Mouse (Mus musculus): ENCODE data around the gene Vdac2. TPM values are rescaled to one million over a fixed set of nuclear protein-coding genes. Genes with fewer than 3 reads are reported as not detected.

Gene Vdac2
- polyA plus RNA-seq, 1 experiment from 2014 or later: 524 TPM

- Histone ChIP-seq H3K9ac (ENCODE audit: low read length) (no peak overlapping the region), H3K9me3 (replicated peaks; ENCODE audit: control insufficient read depth, low read length) (no peaks in the 10 kb centered on the region), H3K27ac (ENCODE audit: low read length) (peak overlapping the region; percentile 99), H3K27me3 (ENCODE audit: control insufficient read depth, insufficient read depth, low read length) (no peaks in the 10 kb centered on the region), H3K4me2 (ENCODE audit: low read depth, low read length) (peak overlapping the region; percentile 16; the same call in 1 of the 2 replicates), H3K4me1 (ENCODE audit: control insufficient read depth, insufficient read depth, low read length) (peaks cover 45% of the 10 kb centered on the region), H3K4me3 (ENCODE audit: low read length) (no peak overlapping the region), H3K36me3 (ENCODE audit: control insufficient read depth, insufficient read depth) (no peaks in the 10 kb centered on the region)
- 21% methylated on average over 7 of the region's 7 CpGs for WGBS
- ATAC-seq (replicated peaks; ENCODE audit: extremely low read depth, insufficient read depth, low FRiP score): peak; percentile 69; the same call in 1 of the 2 replicates
Measured at GRCm38 (mm10) chr14:21823897-21824296, 1.1 kb upstream of the Vdac2 start.

DNA sequence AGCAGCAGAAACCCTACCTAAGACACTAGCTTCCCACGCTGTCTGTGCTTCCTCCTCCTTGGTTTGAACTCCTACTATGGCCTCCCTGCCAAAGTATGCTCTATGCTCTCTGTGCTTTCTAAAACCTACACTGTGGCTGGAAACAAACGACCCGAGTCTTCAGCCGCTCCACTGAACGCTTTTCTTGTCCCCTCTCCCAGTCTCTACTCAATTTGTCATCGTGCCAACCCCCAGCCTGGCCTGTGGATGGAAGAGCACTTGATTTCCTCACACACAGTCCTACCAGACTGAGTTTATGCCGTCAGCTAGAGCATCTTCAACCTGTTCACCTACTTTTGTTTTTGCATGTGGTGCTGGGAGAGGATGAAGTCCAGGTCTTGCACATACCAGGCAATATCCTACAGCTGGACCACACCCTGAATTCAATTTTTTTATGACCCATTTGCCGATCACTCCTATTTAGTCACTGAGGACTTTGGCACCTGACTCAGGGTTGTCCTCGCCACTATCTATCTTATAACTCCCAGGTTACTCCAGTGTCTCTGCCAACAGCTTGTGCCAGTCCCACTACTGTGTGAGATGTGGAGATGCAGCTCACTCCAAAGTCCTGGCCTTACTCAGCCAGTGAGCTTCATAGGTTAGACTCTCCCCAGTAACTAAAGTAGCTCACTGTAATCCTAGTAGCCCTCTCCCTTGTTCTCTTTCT lies 901 bp downstream of the Vdac2 start:
- H3K4me1 ChIP-seq (ENCODE audit: control insufficient read depth, insufficient read depth, low read length): peaks cover 55% of the 10 kb centered on the region
- peak overlapping the region; percentile 29 for H3K27ac ChIP-seq (ENCODE audit: low read length)
- no peaks in the 10 kb centered on the region for H3K9me3 ChIP-seq (replicated peaks; ENCODE audit: control insufficient read depth, low read length)
- no peak overlapping the region for H3K4me3 ChIP-seq (ENCODE audit: low read length)
- H3K27me3 ChIP-seq (ENCODE audit: control insufficient read depth, insufficient read depth, low read length): no peaks in the 10 kb centered on the region
- no peak overlapping the region for H3K9ac ChIP-seq (ENCODE audit: low read length)
- no peaks in the 10 kb centered on the region for H3K36me3 ChIP-seq (ENCODE audit: control insufficient read depth, insufficient read depth)
- H3K4me2 ChIP-seq (ENCODE audit: low read depth, low read length): no peak overlapping the region
- WGBS: 57% methylated on average over 9 of the region's 9 CpGs
- ATAC-seq (replicated peaks; ENCODE audit: extremely low read depth, insufficient read depth, low FRiP score): no peak

DNA sequence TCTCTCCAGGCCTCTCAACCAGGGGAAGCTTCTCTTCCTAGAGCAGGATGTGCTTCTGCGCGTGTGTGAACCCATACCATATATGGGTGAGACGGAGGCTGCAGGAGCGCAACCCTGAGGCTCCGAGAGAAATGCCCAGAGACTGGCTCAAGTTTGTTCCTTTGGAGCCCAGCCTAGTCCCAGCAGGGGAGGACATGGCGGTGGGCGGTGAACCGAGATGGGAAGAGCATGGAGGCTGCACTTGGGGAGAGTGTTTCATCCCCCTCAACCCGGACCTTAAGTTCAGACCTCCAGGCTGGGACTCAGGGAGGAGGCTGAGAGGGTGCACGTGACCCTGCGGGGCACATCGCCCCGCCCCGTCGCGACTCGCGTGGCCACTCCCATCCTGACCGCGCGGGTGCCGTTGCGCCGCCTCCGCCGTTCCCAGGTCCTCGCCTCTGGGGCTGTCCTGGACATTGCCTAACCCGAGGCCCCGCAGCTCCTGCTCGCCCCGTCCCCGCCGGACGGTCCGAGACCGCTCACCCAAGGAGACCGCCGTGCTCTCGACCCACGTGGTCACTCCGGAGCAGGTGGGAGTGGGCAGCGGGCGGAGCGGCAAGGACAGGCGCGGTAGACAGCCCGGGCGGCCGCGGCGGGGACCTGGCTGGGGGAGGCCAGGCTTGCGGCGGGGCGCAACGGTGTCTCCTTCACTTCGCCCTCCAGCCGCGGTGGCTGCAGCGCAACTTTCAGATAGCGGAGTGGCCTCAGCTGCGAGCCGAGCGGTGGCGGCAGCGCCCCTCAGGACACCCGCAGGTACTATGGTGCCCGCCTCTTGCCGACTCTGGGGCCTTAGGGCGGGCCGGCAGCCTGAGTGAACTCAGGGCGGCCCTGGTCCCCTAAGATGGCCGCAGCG lies 6.1 kb downstream of the Vdac2 start:
- H3K4me3 ChIP-seq (ENCODE audit: low read length): peak overlapping the region; percentile 80
- peak overlapping the region; percentile 99 for H3K27ac ChIP-seq (ENCODE audit: low read length)
- H3K36me3 ChIP-seq (ENCODE audit: control insufficient read depth, insufficient read depth): peaks cover 15% of the 10 kb centered on the region
- H3K9ac ChIP-seq (ENCODE audit: low read length): peak overlapping the region; percentile 86
- H3K4me2 ChIP-seq (ENCODE audit: low read depth, low read length): peak overlapping the region; percentile 77
- under 1% methylated on average over 72 of the region's 73 CpGs for WGBS
- H3K9me3 ChIP-seq (replicated peaks; ENCODE audit: control insufficient read depth, low read length): no peaks in the 10 kb centered on the region
- peaks cover 39% of the 10 kb centered on the region for H3K4me1 ChIP-seq (ENCODE audit: control insufficient read depth, insufficient read depth, low read length)
- no peaks in the 10 kb centered on the region for H3K27me3 ChIP-seq (ENCODE audit: control insufficient read depth, insufficient read depth, low read length)
- ATAC-seq (replicated peaks; ENCODE audit: extremely low read depth, insufficient read depth, low FRiP score): peak; percentile 98

DNA sequence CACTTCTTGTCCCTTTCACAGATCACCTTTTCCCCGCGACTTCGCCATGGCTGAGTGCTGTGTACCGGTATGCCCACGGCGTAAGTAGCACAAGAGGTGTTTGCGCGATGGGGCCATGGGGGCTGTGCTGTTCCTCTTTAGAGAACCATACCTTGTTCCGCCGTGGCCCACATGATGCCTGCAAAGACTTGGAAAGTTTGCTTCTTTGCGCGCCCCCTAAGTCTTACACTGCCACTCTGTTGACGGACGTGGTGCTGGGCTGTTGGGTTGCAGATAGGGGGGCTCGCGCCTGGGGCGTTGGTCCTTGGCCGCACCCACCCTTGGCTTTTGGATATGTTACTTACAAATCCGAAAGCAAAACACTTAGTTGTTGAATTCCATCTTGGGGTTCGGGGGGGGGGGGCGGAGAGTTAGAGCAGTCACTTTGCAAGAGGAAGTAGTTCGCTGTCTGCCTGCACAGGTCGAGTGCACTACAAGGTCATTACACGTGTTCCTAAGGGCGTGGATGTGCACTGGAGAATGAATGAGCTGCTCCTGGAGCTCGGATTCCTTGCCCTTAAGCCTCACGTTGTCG lies 6.9 kb downstream of the Vdac2 start:
- peaks cover 20% of the 10 kb centered on the region for H3K36me3 ChIP-seq (ENCODE audit: control insufficient read depth, insufficient read depth)
- no peaks in the 10 kb centered on the region for H3K9me3 ChIP-seq (replicated peaks; ENCODE audit: control insufficient read depth, low read length)
- no peak for ATAC-seq (replicated peaks; ENCODE audit: extremely low read depth, insufficient read depth, low FRiP score)
- no peaks in the 10 kb centered on the region for H3K27me3 ChIP-seq (ENCODE audit: control insufficient read depth, insufficient read depth, low read length)
- H3K4me3 ChIP-seq (ENCODE audit: low read length): peak overlapping the region; percentile 80
- peak overlapping the region; percentile 69 for H3K4me2 ChIP-seq (ENCODE audit: low read depth, low read length)
- under 1% methylated on average over 28 of the region's 28 CpGs for WGBS
- peaks cover 31% of the 10 kb centered on the region for H3K4me1 ChIP-seq (ENCODE audit: control insufficient read depth, insufficient read depth, low read length)
- peak overlapping the region; percentile 99 for H3K27ac ChIP-seq (ENCODE audit: low read length)
- peak overlapping the region; percentile 86 for H3K9ac ChIP-seq (ENCODE audit: low read length)

DNA sequence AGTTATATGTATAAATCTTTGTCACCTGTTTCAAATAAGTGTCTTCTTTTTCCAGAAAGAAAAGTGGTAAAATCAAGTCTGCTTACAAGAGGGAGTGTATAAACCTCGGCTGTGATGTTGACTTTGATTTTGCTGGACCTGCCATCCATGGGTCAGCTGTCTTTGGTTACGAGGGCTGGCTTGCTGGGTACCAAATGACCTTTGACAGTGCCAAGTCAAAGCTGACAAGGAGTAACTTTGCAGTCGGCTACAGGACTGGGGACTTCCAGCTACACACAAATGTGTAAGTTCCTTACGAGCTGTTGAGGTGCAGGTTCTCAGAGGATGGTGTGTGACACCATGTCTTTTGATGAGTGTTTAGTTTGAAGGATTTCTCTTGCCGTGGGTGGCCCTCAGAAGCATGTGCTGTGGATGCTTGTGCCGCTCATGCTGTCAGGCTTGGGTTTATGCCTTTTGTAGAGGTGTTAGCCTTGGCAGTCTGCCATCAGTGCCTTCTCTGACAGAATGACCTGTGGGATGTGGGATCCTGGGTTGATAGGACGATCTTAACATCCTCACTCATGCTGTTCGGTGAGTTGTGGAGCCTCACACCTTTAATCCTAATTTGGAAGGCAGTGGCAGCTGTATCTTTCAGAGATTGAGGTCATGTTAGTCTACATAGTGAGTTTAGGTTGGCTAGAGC lies 13.4 kb downstream of the Vdac2 start:
- no peak overlapping the region for H3K27ac ChIP-seq (ENCODE audit: low read length)

GRCm38 (mm10) chr14:21841819-21842592 lies 17.0 kb downstream of the Vdac2 start:
- ATAC-seq (replicated peaks; ENCODE audit: extremely low read depth, insufficient read depth, low FRiP score): no peak; the same call in 1 of the 2 replicates

More for the DNA sequence above, 13.4 kb downstream of the Vdac2 start:
- peaks cover 69% of the 10 kb centered on the region for H3K36me3 ChIP-seq (ENCODE audit: control insufficient read depth, insufficient read depth)
- H3K4me1 ChIP-seq (ENCODE audit: control insufficient read depth, insufficient read depth, low read length): peaks cover 31% of the 10 kb centered on the region
- WGBS: 35% methylated on average over 8 of the region's 8 CpGs
- H3K9ac ChIP-seq (ENCODE audit: low read length): no peak overlapping the region
- no peak overlapping the region for H3K4me3 ChIP-seq (ENCODE audit: low read length)
- H3K9me3 ChIP-seq (replicated peaks; ENCODE audit: control insufficient read depth, low read length): no peaks in the 10 kb centered on the region
- no peaks in the 10 kb centered on the region for H3K27me3 ChIP-seq (ENCODE audit: control insufficient read depth, insufficient read depth, low read length)
- H3K4me2 ChIP-seq (ENCODE audit: low read depth, low read length): no peak overlapping the region
- ATAC-seq (replicated peaks; ENCODE audit: extremely low read depth, insufficient read depth, low FRiP score): no peak

GRCm38 (mm10) chr14:21843263-21843662 lies 18.2 kb downstream of the Vdac2 start:
- ATAC-seq (replicated peaks; ENCODE audit: extremely low read depth, insufficient read depth, low FRiP score): no peak
- 20% methylated on average over 6 of the region's 6 CpGs for WGBS
- Histone ChIP-seq H3K27ac (ENCODE audit: low read length) (peak overlapping the region; percentile 13), H3K27me3 (ENCODE audit: control insufficient read depth, insufficient read depth, low read length) (no peaks in the 10 kb centered on the region), H3K4me1 (ENCODE audit: control insufficient read depth, insufficient read depth, low read length) (peaks cover 34% of the 10 kb centered on the region), H3K9me3 (replicated peaks; ENCODE audit: control insufficient read depth, low read length) (no peaks in the 10 kb centered on the region), H3K4me2 (ENCODE audit: low read depth, low read length) (no peak overlapping the region), H3K9ac (ENCODE audit: low read length) (no peak overlapping the region), H3K4me3 (ENCODE audit: low read length) (no peak overlapping the region), H3K36me3 (ENCODE audit: control insufficient read depth, insufficient read depth) (peaks cover 69% of the 10 kb centered on the region)

More at GRCm38 (mm10) chr14:21841819-21842592, 17.0 kb downstream of the Vdac2 start:
- WGBS: 55% methylated on average over 5 of the region's 5 CpGs
- H3K27me3 ChIP-seq (ENCODE audit: control insufficient read depth, insufficient read depth, low read length): no peaks in the 10 kb centered on the region
- H3K4me1 ChIP-seq (ENCODE audit: control insufficient read depth, insufficient read depth, low read length): peaks cover 29% of the 10 kb centered on the region
- no peaks in the 10 kb centered on the region for H3K9me3 ChIP-seq (replicated peaks; ENCODE audit: control insufficient read depth, low read length)
- H3K4me2 ChIP-seq (ENCODE audit: low read depth, low read length): no peak overlapping the region
- peak overlapping the region; percentile 13 for H3K27ac ChIP-seq (ENCODE audit: low read length)
- H3K36me3 ChIP-seq (ENCODE audit: control insufficient read depth, insufficient read depth): peaks cover 76% of the 10 kb centered on the region
- H3K4me3 ChIP-seq (ENCODE audit: low read length): no peak overlapping the region
- no peak overlapping the region for H3K9ac ChIP-seq (ENCODE audit: low read length)

- Histone ChIP-seq H3K4me1 (ENCODE audit: control insufficient read depth, insufficient read depth, low read length) (peaks cover 29% of the 10 kb centered on the region), H3K27ac (ENCODE audit: low read length) (peak overlapping the region; percentile 75), H3K9ac (ENCODE audit: low read length) (peak overlapping the region; percentile 75; the same call in 1 of the 2 replicates), H3K36me3 (ENCODE audit: control insufficient read depth, insufficient read depth) (peaks cover 37% of the 10 kb centered on the region), H3K27me3 (ENCODE audit: control insufficient read depth, insufficient read depth, low read length) (no peaks in the 10 kb centered on the region), H3K9me3 (replicated peaks; ENCODE audit: control insufficient read depth, low read length) (no peaks in the 10 kb centered on the region), H3K4me2 (ENCODE audit: low read depth, low read length) (peak overlapping the region; percentile 85), H3K4me3 (ENCODE audit: low read length) (peak overlapping the region; percentile 69)
- 16% methylated on average over 10 of the region's 10 CpGs for WGBS
- ATAC-seq (replicated peaks; ENCODE audit: extremely low read depth, insufficient read depth, low FRiP score): no peak
Measured at GRCm38 (mm10) chr14:21846827-21847380, 21.9 kb downstream of the Vdac2 start.

Measured in heart, embryonic 16.5 days (tissue).